Mouse (Mus musculus) midbrain, embryonic 16.5 days (tissue): Measurements from ENCODE around the gene Lmln. TPM values are rescaled to one million over a fixed set of nuclear protein-coding genes. Genes with fewer than 3 reads are reported as not detected.

Experiments used
- ATAC-seq: fragments of 200-750 bp; cut with Nextera tagmentation; 2 replicates; pipeline ENCODE4 v1.8.0; 2017; ENCODE audit warnings: moderate TSS enrichment
- H3K27ac ChIP-seq: fragments of 300-500 bp; sonication (generic); 2 replicates; pipeline ENCODE4 v1.5.1; 2014; ENCODE audit warnings: mild to moderate bottlenecking, low read length, mixed read lengths
- H3K27me3 ChIP-seq: fragments of 300-500 bp; sonication (generic); 2 replicates; pipeline ENCODE4 v1.6.1; 2014; ENCODE audit warnings: low read depth, low read length, mixed read lengths; ENCODE audit not compliant: control insufficient read depth, insufficient read depth
- H3K36me3 ChIP-seq: fragments of 300-500 bp; sonication (generic); 2 replicates; pipeline ENCODE4 v1.6.1; 2014; ENCODE audit warnings: mild to moderate bottlenecking, low read length, moderate library complexity, mixed read lengths; ENCODE audit not compliant: control insufficient read depth, insufficient read depth
- H3K4me1 ChIP-seq: fragments of 300-500 bp; sonication (generic); 2 replicates; pipeline ENCODE4 v1.6.1; 2014; ENCODE audit warnings: mild to moderate bottlenecking, low read length, mixed read lengths; ENCODE audit not compliant: control insufficient read depth, insufficient read depth
- H3K4me2 ChIP-seq: fragments of 300-500 bp; sonication (generic); 2 replicates; pipeline ENCODE4 v1.6.1; 2014; ENCODE audit warnings: mild to moderate bottlenecking, low read length, mixed read lengths
- H3K4me3 ChIP-seq: fragments of 300-500 bp; sonication (generic); 2 replicates; pipeline ENCODE4 v1.5.1; 2014; ENCODE audit warnings: low read depth, mild to moderate bottlenecking, low read length, moderate library complexity, mixed read lengths
- H3K9ac ChIP-seq: fragments of 300-500 bp; sonication (generic); 2 replicates; pipeline ENCODE4 v1.6.1; 2014; ENCODE audit warnings: low read depth, low read length, mixed read lengths
- H3K9me3 ChIP-seq: fragments of 300-500 bp; sonication (generic); replicated peaks from 2 replicates; pipeline ENCODE4 v1.6.1; 2014; ENCODE audit warnings: mild to moderate bottlenecking, low read length, mixed read lengths; ENCODE audit not compliant: control insufficient read depth, poor library complexity, severe bottlenecking
- WGBS: fragments of 180-500 bp; shearing (Covaris S2); extraction: QIAGEN DNeasy Blood & Tissue Kit; methylation state at CpG from one replicate; pipeline ENCODE4 v1.1.7; 2014; 5-methylcytosine and 5-hydroxymethylcytosine counted together
- polyA plus RNA-seq: library from polyadenylated mRNA; unstranded; fragments of >200 nt; fragmentation: Nextera tagmentation; extraction: Ambion mirVana; gene quantifications from 2 replicates; pipeline ENCODE4 v1.2.1, GENCODE M21; 2015

Gene Lmln
- polyA plus RNA-seq, 1 experiment from 2014 or later, result 4.3 TPM

GRCm38 (mm10) chr16:33082951-33083350, 20.6 kb downstream of the Lmln start:
- H3K4me2 ChIP-seq, result no peak overlapping the region
- H3K27ac ChIP-seq, result no peak overlapping the region
- no peak for ATAC-seq
- H3K27me3 ChIP-seq, result no peaks in the 10 kb centered on the region
- H3K4me1 ChIP-seq, result no peaks in the 10 kb centered on the region
- peaks cover 7% of the 10 kb centered on the region; the same call in 1 of the 2 replicates for H3K36me3 ChIP-seq
- no peaks in the 10 kb centered on the region for H3K9me3 ChIP-seq
- H3K4me3 ChIP-seq, result no peak overlapping the region
- H3K9ac ChIP-seq, result no peak overlapping the region
- WGBS, result 95% methylated on average over 6 of the region's 6 CpGs

- WGBS, result 94% methylated on average over 2 of the region's 2 CpGs
- no peaks in the 10 kb centered on the region for H3K4me1 ChIP-seq
- no peak overlapping the region for H3K4me3 ChIP-seq
- H3K36me3 ChIP-seq, result peaks cover 7% of the 10 kb centered on the region; the same call in 1 of the 2 replicates
- no peak overlapping the region for H3K4me2 ChIP-seq
- no peak overlapping the region for H3K9ac ChIP-seq
- no peaks in the 10 kb centered on the region for H3K27me3 ChIP-seq
- ATAC-seq, result no peak
- H3K9me3 ChIP-seq, result no peaks in the 10 kb centered on the region
- H3K27ac ChIP-seq, result no peak overlapping the region
These were observed 21.7 kb downstream of the Lmln start for GRCm38 (mm10) chr16:33083996-33084395.

- Histone ChIP-seq H3K4me2 (no peak overlapping the region), H3K9ac (no peak overlapping the region), H3K9me3 (no peaks in the 10 kb centered on the region), H3K4me1 (no peaks in the 10 kb centered on the region), H3K4me3 (no peak overlapping the region), H3K27me3 (no peaks in the 10 kb centered on the region), H3K36me3 (peaks cover 14% of the 10 kb centered on the region; the same call in 1 of the 2 replicates), H3K27ac (no peak overlapping the region)
- 91% methylated on average over 8 of the region's 8 CpGs for WGBS
- ATAC-seq, result no peak
These were observed 23.3 kb downstream of the Lmln start for GRCm38 (mm10) chr16:33085666-33086065.

GRCm38 (mm10) chr16:33113726-33114125, 51.4 kb downstream of the Lmln start:
- no peak overlapping the region for H3K4me2 ChIP-seq

GRCm38 (mm10) chr16:33123373-33123772, 61.1 kb downstream of the Lmln start:
- 89% methylated on average over 8 of the region's 8 CpGs for WGBS
- Histone ChIP-seq H3K9ac (no peak overlapping the region), H3K4me3 (no peak overlapping the region), H3K27ac (no peak overlapping the region), H3K27me3 (no peaks in the 10 kb centered on the region), H3K36me3 (peaks cover 14% of the 10 kb centered on the region), H3K4me2 (no peak overlapping the region), H3K4me1 (no peaks in the 10 kb centered on the region), H3K9me3 (no peaks in the 10 kb centered on the region)
- no peak for ATAC-seq

More at GRCm38 (mm10) chr16:33113726-33114125, 51.4 kb downstream of the Lmln start:
- peaks cover 8% of the 10 kb centered on the region for H3K36me3 ChIP-seq
- no peak overlapping the region for H3K27ac ChIP-seq
- H3K9me3 ChIP-seq, result no peaks in the 10 kb centered on the region
- no peak overlapping the region for H3K4me3 ChIP-seq
- no peak for ATAC-seq
- no peak overlapping the region for H3K9ac ChIP-seq
- H3K27me3 ChIP-seq, result no peaks in the 10 kb centered on the region
- peaks cover 3% of the 10 kb centered on the region; the same call in 1 of the 2 replicates for H3K4me1 ChIP-seq
- 24% methylated on average over 4 of the region's 4 CpGs for WGBS

- peaks cover 11% of the 10 kb centered on the region for H3K36me3 ChIP-seq
- H3K27me3 ChIP-seq, result no peaks in the 10 kb centered on the region
- no peaks in the 10 kb centered on the region for H3K9me3 ChIP-seq
- no peaks in the 10 kb centered on the region for H3K4me1 ChIP-seq
- no peak overlapping the region for H3K4me2 ChIP-seq
- no peak overlapping the region for H3K9ac ChIP-seq
- no peak for ATAC-seq
- 83% methylated on average over 24 of the region's 24 CpGs for WGBS
- H3K4me3 ChIP-seq, result no peak overlapping the region
- H3K27ac ChIP-seq, result no peak overlapping the region
These were observed 61.9 kb downstream of the Lmln start for GRCm38 (mm10) chr16:33123938-33124820.

- Histone ChIP-seq H3K9me3 (no peaks in the 10 kb centered on the region), H3K36me3 (peaks cover 7% of the 10 kb centered on the region), H3K27ac (no peak overlapping the region), H3K4me2 (no peak overlapping the region), H3K4me3 (no peak overlapping the region), H3K9ac (no peak overlapping the region), H3K4me1 (no peaks in the 10 kb centered on the region), H3K27me3 (no peaks in the 10 kb centered on the region)
- 77% methylated on average over 6 of the region's 6 CpGs for WGBS
- no peak for ATAC-seq
These were observed 64.7 kb downstream of the Lmln start for GRCm38 (mm10) chr16:33127052-33127451.

GRCm38 (mm10) chr16:33130731-33131130, 68.4 kb downstream of the Lmln start:
- no peak for ATAC-seq
- 68% methylated on average over 4 of the region's 4 CpGs for WGBS
- Histone ChIP-seq H3K9me3 (no peaks in the 10 kb centered on the region), H3K4me2 (no peak overlapping the region), H3K4me3 (no peak overlapping the region), H3K9ac (no peak overlapping the region), H3K36me3 (no peaks in the 10 kb centered on the region), H3K27me3 (no peaks in the 10 kb centered on the region), H3K27ac (no peak overlapping the region), H3K4me1 (no peaks in the 10 kb centered on the region)

GRCm38 (mm10) chr16:33133186-33133585, 70.9 kb downstream of the Lmln start:
- Histone ChIP-seq H3K27me3 (no peaks in the 10 kb centered on the region), H3K9me3 (no peaks in the 10 kb centered on the region), H3K9ac (no peak overlapping the region), H3K4me2 (no peak overlapping the region), H3K36me3 (no peaks in the 10 kb centered on the region), H3K4me3 (no peak overlapping the region), H3K27ac (no peak overlapping the region), H3K4me1 (no peaks in the 10 kb centered on the region)
- no peak for ATAC-seq
- WGBS, result 78% methylated on average over 13 of the region's 13 CpGs
